In genomic region chr4:129142439-129143045, GRCm38 (mm10) we compare ENCODE assay signal across 17 mouse cellular contexts. TPM values are rescaled to one million over a fixed set of nuclear protein-coding genes. Genes with fewer than 3 reads are reported as not detected.
DNase-seq lines count a peak whose midpoint lies in the region; ATAC-seq and TF ChIP-seq lines count a peak whose summit lies in the region.
"Had no signal": no experiment of that assay in that cellular context is flagged by ENCODE, and none has a peak within 500 bp of the region (broad histone marks: within the 10 kb centered on the region; RNA-seq: fewer than 3 reads in every experiment).

No protein-coding gene starts in this region.

- no peaks in the 10 kb centered on the region for H3K9me3 ChIP-seq in G1E (replicated peaks)
- H3K9me3 ChIP-seq in forebrain, postnatal 0 days (ENCODE audit: low read length), result no peaks in the 10 kb centered on the region
- H3K9me3 ChIP-seq: forebrain, embryonic 10.5 days; limb, embryonic 15.5 days had no signal

- no peak for TF ChIP-seq CTCF in heart, adult 2 months (IDR thresholded peaks at IDR 0.05)
- TF ChIP-seq CTCF in left cerebral cortex, adult 2 months (IDR thresholded peaks at IDR 0.05), result no peak
- TF ChIP-seq CTCF in G1E (IDR thresholded peaks at IDR 0.05; ENCODE audit: low read depth, low read length), result no peak
- TF ChIP-seq CTCF in forebrain, postnatal 0 days (IDR thresholded peaks at IDR 0.05; ENCODE audit: low read depth), result no peak

- no peak for TF ChIP-seq EP300 in heart, adult 2 months (IDR thresholded peaks at IDR 0.05; ENCODE audit: insufficient read depth, low read depth, low read length)

- no peak overlapping the region for H3K4me2 ChIP-seq in forebrain, postnatal 0 days (ENCODE audit: low read depth)
- H3K4me2 ChIP-seq: limb, embryonic 15.5 days had no signal

- peak; percentile 42 for ATAC-seq in G1E (ENCODE audit: extremely low read depth, insufficient number of reproducible peaks, low FRiP score, poor library complexity, severe bottlenecking)
- ATAC-seq in granulocyte monocyte progenitor cell, adult 5-6 weeks (replicated peaks; ENCODE audit: poor library complexity, severe bottlenecking), result peak; percentile 90
- no peak for ATAC-seq in forebrain, postnatal 0 days
- ATAC-seq: inflammation-experienced regulatory T-cells, adult 6 months; lung, postnatal 0 days had no signal

- H3K4me1 ChIP-seq in heart, adult 2 months (ENCODE audit: control insufficient read depth, insufficient read depth, low read length), result peaks cover 24% of the 10 kb centered on the region
- H3K4me1 ChIP-seq in G1E (ENCODE audit: insufficient read depth, low read depth, low read length), result peaks cover 81% of the 10 kb centered on the region
- peaks cover 11% of the 10 kb centered on the region for H3K4me1 ChIP-seq in forebrain, postnatal 0 days (ENCODE audit: insufficient read depth)

- DNase-seq in heart, adult 2 months, result peak in 1 of 2 experiments; percentile 40
- DNase-seq in heart, postnatal 14 days, result no peak
- peak in 1 of 2 experiments; percentile 12 for DNase-seq in left cerebral cortex, adult 2 months (ENCODE audit: extremely low spot score in 1 of 2, low spot score in 2 of 2)
- DNase-seq in left cerebral cortex, adult 8-10 months (ENCODE audit: low spot score in 2 of 2), result no peak
- DNase-seq in G1E (ENCODE audit: low spot score), result no peak
- DNase-seq in forebrain, postnatal 0 days, result no peak
- no peak for DNase-seq in frontal cortex, adult 2 months (ENCODE audit: extremely low spot score in 1 of 2, low spot score in 1 of 2)
- DNase-seq: kidney, adult 9 months had no signal

- 61% methylated on average over 11 of the region's 11 CpGs for WGBS in heart, adult 2 months
- 70% methylated on average over 11 of the region's 11 CpGs for WGBS in forebrain, postnatal 0 days

- H3K27me3 ChIP-seq in heart, adult 2 months (ENCODE audit: control insufficient read depth, insufficient read depth, low read length), result no peaks in the 10 kb centered on the region
- H3K27me3 ChIP-seq in G1E (ENCODE audit: insufficient read depth, low read length), result peaks cover under 1% of the 10 kb centered on the region; the same call in 1 of the 2 replicates
- H3K27me3 ChIP-seq in forebrain, postnatal 0 days (ENCODE audit: insufficient read depth, low read length), result no peaks in the 10 kb centered on the region

- H3K79me2 ChIP-seq in heart, adult 2 months (replicated peaks; ENCODE audit: control insufficient read depth, insufficient read depth, low read length), result no peaks in the 10 kb centered on the region

- peak overlapping the region; percentile 80 for H3K27ac ChIP-seq in heart, adult 2 months
- peak overlapping the region; percentile 77; the same call in 1 of the 2 replicates for H3K27ac ChIP-seq in left cerebral cortex, adult 2 months
- H3K27ac ChIP-seq in forebrain, postnatal 0 days (ENCODE audit: low read depth, low read length), result no peak overlapping the region
- H3K27ac ChIP-seq: forebrain, embryonic 10.5 days had no signal

- intact Hi-C loops in heart, adult 2 months (cut with DNase I), result no loop called here
- intact Hi-C loops in heart, postnatal 14 days (cut with DNase I), result no loop called here
- intact Hi-C loops in left cerebral cortex, adult 2 months (cut with DNase I), result no loop called here

- peaks cover 7% of the 10 kb centered on the region for H3K36me3 ChIP-seq in heart, adult 2 months (ENCODE audit: control insufficient read depth, insufficient read depth, low read length)
- H3K36me3 ChIP-seq in G1E (replicated peaks), result peaks cover 57% of the 10 kb centered on the region
- no peaks in the 10 kb centered on the region for H3K36me3 ChIP-seq in forebrain, postnatal 0 days (ENCODE audit: insufficient read depth)

- no peak for TF ChIP-seq POLR2A in heart, adult 2 months (IDR thresholded peaks at IDR 0.05; ENCODE audit: insufficient read depth, low read depth, low read length)

- no peak overlapping the region for H3K4me3 ChIP-seq in heart, adult 2 months
- no peak overlapping the region for H3K4me3 ChIP-seq in left cerebral cortex, adult 2 months
- no peak overlapping the region; the same call in 1 of the 2 replicates for H3K4me3 ChIP-seq in G1E (ENCODE audit: low read depth, low read length)
- H3K4me3 ChIP-seq in forebrain, postnatal 0 days (ENCODE audit: low read depth, low read length), result no peak overlapping the region
- H3K4me3 ChIP-seq: forebrain, embryonic 10.5 days; limb, embryonic 15.5 days had no signal

- H3K9ac ChIP-seq in heart, adult 2 months (ENCODE audit: low read depth, low read length), result no peak overlapping the region
- H3K9ac ChIP-seq in forebrain, postnatal 0 days, result no peak overlapping the region
- H3K9ac ChIP-seq: limb, embryonic 15.5 days had no signal

RNA-seq across cellular contexts. Expression of gene Fndc5, which starts 5.7 kb away (rescaled TPM):
- 100 to 1,000 TPM; 338 to 388 TPM for total RNA-seq in heart, adult 2 months (2021)
- 197 and 335 TPM in 2 replicates for polyA plus RNA-seq in heart, adult 2 months (2012; rRNA removed)
- 100 to 1,000 TPM; 221 to 229 TPM for total RNA-seq in heart, postnatal 14 days (2021)
- total RNA-seq in left cerebral cortex, adult 2 months (2021), result 10 to 100 TPM; 54.0 to 58.1 TPM
- total RNA-seq in left cerebral cortex, adult 8-10 months (2022), result 10 to 100 TPM; 59.2 to 67.3 (median 62.3) TPM
- 25.0 and 31.2 TPM in 2 replicates for total RNA-seq in G1E (2014; fragmentation: Nextera tagmentation)
- 6.5 and 7.2 TPM in 2 replicates for total RNA-seq in G1E (2017)
- polyA plus RNA-seq in G1E (2012), result 6.7 and 9.4 TPM in 2 replicates
- not detected in 2 replicates for total RNA-seq in granulocyte monocyte progenitor cell, adult 5-6 weeks (2014; fragmentation: Nextera tagmentation)
- total RNA-seq in granulocyte monocyte progenitor cell, adult 5-6 weeks (2017), result not detected in 2 replicates
- total RNA-seq in forebrain, postnatal 0 days (2014; rRNA removed), result 10.3 and 11.6 TPM in 2 replicates
- 5.8 and 8.3 TPM in 2 replicates for polyA plus RNA-seq in forebrain, postnatal 0 days (2015; fragmentation: Nextera tagmentation; extraction: Ambion mirVana)
- polyA plus RNA-seq in frontal cortex, adult 2 months (2012; rRNA removed), result 82.9 and 90.1 TPM in 2 replicates
- total RNA-seq: monocyte, adult 5-6 weeks; neutrophil, adult 5-6 weeks had no signal

RNA-seq across cellular contexts. Expression of gene Hpca, which starts 20.7 kb away (rescaled TPM):
- under 1 TPM in 1 of 2 experiments, not detected in 1; 0.14 TPM for total RNA-seq in heart, adult 2 months (2021)
- polyA plus RNA-seq in heart, adult 2 months (2012; rRNA removed), result 0.23 and 0.62 TPM in 2 replicates
- under 1 TPM in 1 of 2 experiments, not detected in 1; 0.41 TPM for total RNA-seq in heart, postnatal 14 days (2021)
- total RNA-seq in left cerebral cortex, adult 2 months (2021), result 100 to 1,000 TPM; 650 to 692 TPM
- total RNA-seq in left cerebral cortex, adult 8-10 months (2022), result 100 to 1,000 TPM; 809 to 955 (median 872) TPM
- total RNA-seq in G1E (2014; fragmentation: Nextera tagmentation) (1.1 TPM in 1 of 2 replicates, not detected in the other), G1E (2017) (not detected in 2 replicates)
- not detected in 2 replicates for polyA plus RNA-seq in G1E (2012)
- total RNA-seq in granulocyte monocyte progenitor cell, adult 5-6 weeks (2014; fragmentation: Nextera tagmentation), result not detected in 2 replicates
- total RNA-seq in granulocyte monocyte progenitor cell, adult 5-6 weeks (2017), result not detected in 2 replicates
- total RNA-seq in forebrain, postnatal 0 days (2014; rRNA removed), result 129 and 214 TPM in 2 replicates
- 110 and 128 TPM in 2 replicates for polyA plus RNA-seq in forebrain, postnatal 0 days (2015; fragmentation: Nextera tagmentation; extraction: Ambion mirVana)
- 560 and 728 TPM in 2 replicates for polyA plus RNA-seq in frontal cortex, adult 2 months (2012; rRNA removed)
- total RNA-seq: megakaryocyte-erythroid progenitor cell, adult 5-6 weeks; monocyte, adult 5-6 weeks; neutrophil, adult 5-6 weeks had no signal
- polyA plus RNA-seq: inflammation-experienced regulatory T-cells, adult 6 months had no signal

RNA-seq across cellular contexts. Expression of gene Tmem54, which starts 37.2 kb away (rescaled TPM):
- total RNA-seq in heart, adult 2 months (2021), result not detected
- 0.23 TPM in 1 of 2 replicates, not detected in the other for polyA plus RNA-seq in heart, adult 2 months (2012; rRNA removed)
- not detected for total RNA-seq in heart, postnatal 14 days (2021)
- total RNA-seq in left cerebral cortex, adult 2 months (2021), result not detected
- not detected for total RNA-seq in left cerebral cortex, adult 8-10 months (2022)
- total RNA-seq in G1E (2014; fragmentation: Nextera tagmentation) (not detected in 2 replicates), G1E (2017) (not detected in 2 replicates)
- polyA plus RNA-seq in G1E (2012), result not detected in 2 replicates
- total RNA-seq in granulocyte monocyte progenitor cell, adult 5-6 weeks (2014; fragmentation: Nextera tagmentation), result not detected in 2 replicates
- total RNA-seq in granulocyte monocyte progenitor cell, adult 5-6 weeks (2017), result not detected in 2 replicates
- not detected in 2 replicates for total RNA-seq in forebrain, postnatal 0 days (2014; rRNA removed)
- not detected in 2 replicates for polyA plus RNA-seq in forebrain, postnatal 0 days (2015; fragmentation: Nextera tagmentation; extraction: Ambion mirVana)
- polyA plus RNA-seq in frontal cortex, adult 2 months (2012; rRNA removed), result 0.32 TPM in 1 of 2 replicates, not detected in the other
- total RNA-seq: heart, adult 18-20 months; megakaryocyte-erythroid progenitor cell, adult 5-6 weeks; monocyte, adult 5-6 weeks; neutrophil, adult 5-6 weeks had no signal
- polyA plus RNA-seq: inflammation-experienced regulatory T-cells, adult 6 months had no signal

RNA-seq across cellular contexts. Expression of gene S100pbp, which starts 47.0 kb away (rescaled TPM):
- 10 to 100 TPM; 10.2 to 14.2 TPM for total RNA-seq in heart, adult 2 months (2021)
- 6.6 and 13.3 TPM in 2 replicates for polyA plus RNA-seq in heart, adult 2 months (2012; rRNA removed)
- 10 to 100 TPM; 16.7 to 17.7 TPM for total RNA-seq in heart, postnatal 14 days (2021)
- total RNA-seq in left cerebral cortex, adult 2 months (2021), result 10 to 100 TPM; 33.9 to 34.5 TPM
- 10 to 100 TPM; 44.1 to 52.8 (median 46.3) TPM for total RNA-seq in left cerebral cortex, adult 8-10 months (2022)
- total RNA-seq in G1E (2014; fragmentation: Nextera tagmentation) (124 and 145 TPM in 2 replicates), G1E (2017) (47.9 and 57.6 TPM in 2 replicates)
- polyA plus RNA-seq in G1E (2012), result 3.4 and 4.5 TPM in 2 replicates
- 20.8 and 30.0 TPM in 2 replicates for total RNA-seq in granulocyte monocyte progenitor cell, adult 5-6 weeks (2014; fragmentation: Nextera tagmentation)
- 14.8 and 18.3 TPM in 2 replicates for total RNA-seq in granulocyte monocyte progenitor cell, adult 5-6 weeks (2017)
- 41.4 and 52.2 TPM in 2 replicates for total RNA-seq in forebrain, postnatal 0 days (2014; rRNA removed)
- 11.0 and 15.6 TPM in 2 replicates for polyA plus RNA-seq in forebrain, postnatal 0 days (2015; fragmentation: Nextera tagmentation; extraction: Ambion mirVana)
- polyA plus RNA-seq in frontal cortex, adult 2 months (2012; rRNA removed), result 28.0 and 31.5 TPM in 2 replicates

RNA-seq across cellular contexts. Expression of gene Yars, which starts 47.0 kb away (rescaled TPM):
- 10 to 100 TPM; 26.3 to 29.7 TPM for total RNA-seq in heart, adult 2 months (2021)
- polyA plus RNA-seq in heart, adult 2 months (2012; rRNA removed), result 10.4 and 18.4 TPM in 2 replicates
- 10 to 100 TPM; 26.5 to 30.5 TPM for total RNA-seq in heart, postnatal 14 days (2021)
- 10 to 100 TPM; 87.4 to 93.1 TPM for total RNA-seq in left cerebral cortex, adult 2 months (2021)
- 10 to 100 TPM; 90.5 to 98.5 (median 96.4) TPM for total RNA-seq in left cerebral cortex, adult 8-10 months (2022)
- 106 and 115 TPM in 2 replicates for total RNA-seq in G1E (2014; fragmentation: Nextera tagmentation)
- 74.5 and 79.1 TPM in 2 replicates for total RNA-seq in G1E (2017)
- polyA plus RNA-seq in G1E (2012), result 65.8 and 74.8 TPM in 2 replicates
- 42.7 and 44.3 TPM in 2 replicates for total RNA-seq in granulocyte monocyte progenitor cell, adult 5-6 weeks (2014; fragmentation: Nextera tagmentation)
- 56.7 and 64.5 TPM in 2 replicates for total RNA-seq in granulocyte monocyte progenitor cell, adult 5-6 weeks (2017)
- 97.7 and 119 TPM in 2 replicates for total RNA-seq in forebrain, postnatal 0 days (2014; rRNA removed)
- 108 and 120 TPM in 2 replicates for polyA plus RNA-seq in forebrain, postnatal 0 days (2015; fragmentation: Nextera tagmentation; extraction: Ambion mirVana)
- polyA plus RNA-seq in frontal cortex, adult 2 months (2012; rRNA removed), result 72.0 and 72.5 TPM in 2 replicates

Comparison
In these comparisons a context has a peak if more than half of its experiments do, and no peak if none do; other contexts are left out.
1. RNA of gene Fndc5, which starts 5.7 kb away (total RNA-seq): 338 to 388 TPM in heart, adult 2 months, 221 to 229 TPM in heart, postnatal 14 days, 59.2 to 67.3 TPM in left cerebral cortex, adult 8-10 months, 54.0 to 58.1 TPM in left cerebral cortex, adult 2 months, 6.5 to 31.2 TPM in G1E and 10.3 to 11.6 TPM in forebrain, postnatal 0 days; not detected in granulocyte monocyte progenitor cell, adult 5-6 weeks; every median in the first group is over 4 times any median in the second.
2. RNA of gene Hpca, which starts 20.7 kb away (total RNA-seq): 809 to 955 TPM in left cerebral cortex, adult 8-10 months, 650 to 692 TPM in left cerebral cortex, adult 2 months and 129 to 214 TPM in forebrain, postnatal 0 days; 0.41 TPM in heart, postnatal 14 days, 0.14 TPM in heart, adult 2 months, 1.1 TPM in G1E and not detected in granulocyte monocyte progenitor cell, adult 5-6 weeks; every median in the first group is over 10 times any median in the second.